Mouse (Mus musculus) lung, embryonic 16.5 days (tissue): ENCODE data around the gene Atp6v0a2. TPM values are rescaled to one million over a fixed set of nuclear protein-coding genes. Genes with fewer than 3 reads are reported as not detected.
"Not testable (repeated sequence)": the region's sequence is repeated elsewhere in the genome, so short reads cannot be mapped to it uniquely, and the experiment has no call there.

Experiments
- ATAC-seq: fragments of 200-750 bp; cut with Nextera tagmentation; 2 replicates; pipeline ENCODE4 v1.8.0; 2017; ENCODE audit warnings: low read depth, mild to moderate bottlenecking, moderate library complexity
- H3K27ac ChIP-seq: fragments of 300-500 bp; sonication (generic); 2 replicates; pipeline ENCODE4 v1.5.1; 2014; ENCODE audit warnings: mild to moderate bottlenecking, control low read depth, low read length
- H3K27me3 ChIP-seq: fragments of 300-500 bp; sonication (generic); 2 replicates; pipeline ENCODE4 v1.6.1; 2014; ENCODE audit warnings: low read depth, low read length, mixed read lengths; ENCODE audit not compliant: control insufficient read depth, insufficient read depth
- H3K36me3 ChIP-seq: fragments of 300-500 bp; sonication (generic); 2 replicates; pipeline ENCODE4 v1.6.1; 2014; ENCODE audit warnings: low read length; ENCODE audit not compliant: control insufficient read depth, insufficient read depth
- H3K4me1 ChIP-seq: fragments of 300-500 bp; sonication (generic); replicated peaks from 2 replicates; pipeline ENCODE4 v1.6.1; 2014; ENCODE audit warnings: low read length, mixed read lengths; ENCODE audit not compliant: control insufficient read depth, insufficient read depth
- H3K4me2 ChIP-seq: fragments of 300-500 bp; sonication (generic); 2 replicates; pipeline ENCODE4 v1.6.1; 2014; ENCODE audit warnings: low read depth, low read length, control low read depth
- H3K4me3 ChIP-seq: fragments of 300-500 bp; sonication (generic); 2 replicates; pipeline ENCODE4 v1.5.1; 2014; ENCODE audit warnings: mild to moderate bottlenecking, low read length, control low read depth
- H3K9ac ChIP-seq: fragments of 300-500 bp; sonication (generic); 2 replicates; pipeline ENCODE4 v1.6.1; 2014; ENCODE audit warnings: low read length, control low read depth
- H3K9me3 ChIP-seq: fragments of 300-500 bp; sonication (generic); 2 replicates; pipeline ENCODE4 v1.6.1; 2016; ENCODE audit warnings: low read length; ENCODE audit not compliant: control insufficient read depth
- WGBS: fragments of 180-500 bp; shearing (Covaris S2); extraction: QIAGEN DNeasy Blood & Tissue Kit; methylation state at CpG from one replicate; pipeline ENCODE4 v1.1.7; 2014; 5-methylcytosine and 5-hydroxymethylcytosine counted together
- polyA plus RNA-seq: library from polyadenylated mRNA; unstranded; fragments of >200 nt; fragmentation: Nextera tagmentation; extraction: Ambion mirVana; gene quantifications from 2 replicates; pipeline ENCODE4 v1.2.1, GENCODE M21; 2015

Gene Atp6v0a2
- 34.8 and 39.5 TPM in 2 replicates for polyA plus RNA-seq

GRCm38 (mm10) chr5:124628448-124629363 lies at the start of gene Atp6v0a2:
Gene Atp6v0a2 (plus strand): TSS chr5:124628576.
- H3K9me3 ChIP-seq, result no peaks in the 10 kb centered on the region
- H3K4me3 ChIP-seq, result peak within 1 kb of the TSS; percentile 85
- H3K36me3 ChIP-seq, result 0 out of 2 replicates have a peak, but pooled peaks cover 3% of the 10 kb centered on the region
- peak within 1 kb of the TSS; percentile 87 for H3K9ac ChIP-seq
- WGBS, result under 1% methylated on average over 51 of the region's 58 CpGs
- peak within 1 kb of the TSS; percentile 90 for H3K4me2 ChIP-seq
- peak within 1 kb of the TSS; percentile 79 for H3K27ac ChIP-seq
- H3K27me3 ChIP-seq, result no peaks in the 10 kb centered on the region
- peaks cover 10% of the 10 kb centered on the region for H3K4me1 ChIP-seq
- peak; percentile 98 for ATAC-seq

- H3K4me1 ChIP-seq, result peaks cover 20% of the 10 kb centered on the region; the same call in 1 of the 2 replicates
- under 1% methylated on average over 50 of the region's 51 CpGs for WGBS
- peak within 1 kb of the TSS; percentile 86 for H3K4me3 ChIP-seq
- peak within 1 kb of the TSS; percentile 78 for H3K9ac ChIP-seq
- no peaks in the 10 kb centered on the region for H3K27me3 ChIP-seq
- no peaks in the 10 kb centered on the region for H3K9me3 ChIP-seq
- H3K27ac ChIP-seq, result 0 out of 2 replicates have a peak within 1 kb of the TSS, but pooled peaks have one; percentile 50
- peak within 1 kb of the TSS; percentile 81 for H3K4me2 ChIP-seq
- peak; percentile 92 for ATAC-seq
- H3K36me3 ChIP-seq, result peaks cover 12% of the 10 kb centered on the region
Measured at GRCm38 (mm10) chr5:124578633-124579317, 49.6 kb upstream of the Atp6v0a2 start, which contains the start of the genes Eif2b1 and Gtf2h3. Gene Eif2b1 (minus strand): TSS chr5:124579131. Gene Gtf2h3 (plus strand): TSS chr5:124579140.

GRCm38 (mm10) chr5:124582515-124582914 lies 45.9 kb upstream of the Atp6v0a2 start:
- H3K4me1 ChIP-seq, result peaks cover 20% of the 10 kb centered on the region; the same call in 1 of the 2 replicates
- peak; percentile 76 for ATAC-seq
- no peak overlapping the region for H3K4me3 ChIP-seq
- H3K36me3 ChIP-seq, result peaks cover 4% of the 10 kb centered on the region; the same call in 1 of the 2 replicates
- H3K9me3 ChIP-seq, result no peaks in the 10 kb centered on the region
- H3K4me2 ChIP-seq, result no peak overlapping the region
- no peak overlapping the region for H3K27ac ChIP-seq
- WGBS, result 59% methylated on average over 5 of the region's 5 CpGs
- H3K27me3 ChIP-seq, result no peaks in the 10 kb centered on the region
- no peak overlapping the region for H3K9ac ChIP-seq

- peaks cover 28% of the 10 kb centered on the region for H3K36me3 ChIP-seq
Measured at GRCm38 (mm10) chr5:124592768-124593167, 35.6 kb upstream of the Atp6v0a2 start.

GRCm38 (mm10) chr5:124598224-124599174 lies 29.9 kb upstream of the Atp6v0a2 start:
- Histone ChIP-seq H3K4me2 (peak overlapping the region; percentile 93), H3K27ac (no peak overlapping the region; the same call in 1 of the 2 replicates), H3K9ac (peak overlapping the region; percentile 80), H3K36me3 (peaks cover 5% of the 10 kb centered on the region), H3K4me1 (peaks cover 7% of the 10 kb centered on the region; the same call in 1 of the 2 replicates), H3K4me3 (peak overlapping the region; percentile 90), H3K9me3 (no peaks in the 10 kb centered on the region), H3K27me3 (no peaks in the 10 kb centered on the region)
- ATAC-seq, result peak; percentile 100
- 6% methylated on average over 30 of the region's 30 CpGs for WGBS

More at GRCm38 (mm10) chr5:124592768-124593167, 35.6 kb upstream of the Atp6v0a2 start:
- H3K9ac ChIP-seq, result no peak overlapping the region
- no peak overlapping the region for H3K4me3 ChIP-seq
- no peak for ATAC-seq
- 95% methylated on average over 3 of the region's 3 CpGs for WGBS
- no peaks in the 10 kb centered on the region for H3K27me3 ChIP-seq
- H3K27ac ChIP-seq, result no peak overlapping the region
- H3K4me1 ChIP-seq, result no peaks in the 10 kb centered on the region
- H3K4me2 ChIP-seq, result no peak overlapping the region
- H3K9me3 ChIP-seq, result no peaks in the 10 kb centered on the region

- not testable (repeated sequence) for H3K9me3 ChIP-seq, H3K36me3 ChIP-seq, H3K27ac ChIP-seq, ATAC-seq, H3K27me3 ChIP-seq, H3K4me1 ChIP-seq, H3K4me3 ChIP-seq, H3K9ac ChIP-seq, H3K4me2 ChIP-seq
- 45% methylated on average over 8 of the region's 8 CpGs for WGBS
Measured at GRCm38 (mm10) chr5:124599726-124600125, 28.6 kb upstream of the Atp6v0a2 start.

- Histone ChIP-seq H3K4me2 (no peak overlapping the region), H3K27me3 (no peaks in the 10 kb centered on the region), H3K4me3 (no peak overlapping the region), H3K4me1 (peaks cover 7% of the 10 kb centered on the region; the same call in 1 of the 2 replicates), H3K9ac (no peak overlapping the region), H3K9me3 (no peaks in the 10 kb centered on the region), H3K27ac (no peak overlapping the region), H3K36me3 (no peaks in the 10 kb centered on the region; the same call in 1 of the 2 replicates)
- WGBS, result 71% methylated on average over 5 of the region's 5 CpGs
- ATAC-seq, result no peak
Measured at GRCm38 (mm10) chr5:124602349-124602748, 26.0 kb upstream of the Atp6v0a2 start.

GRCm38 (mm10) chr5:124604296-124604695 lies 24.1 kb upstream of the Atp6v0a2 start:
- Histone ChIP-seq H3K9me3 (no peaks in the 10 kb centered on the region), H3K36me3 (no peaks in the 10 kb centered on the region; the same call in 1 of the 2 replicates), H3K4me1 (peaks cover under 1% of the 10 kb centered on the region; the same call in 1 of the 2 replicates), H3K27ac (no peak overlapping the region), H3K27me3 (no peaks in the 10 kb centered on the region), H3K9ac (no peak overlapping the region), H3K4me3 (no peak overlapping the region), H3K4me2 (no peak overlapping the region)
- no peak for ATAC-seq
- 79% methylated on average over 4 of the region's 4 CpGs for WGBS
